Mouse (Mus musculus): ENCODE measurements around the gene Tspan17.

GRCm38 (mm10) chr13:54754169-54755080 is 34.8 kb upstream of the Tspan17 start:
- no peak for TF ChIP-seq ZC3H11A (IDR thresholded peaks at IDR 0.05; ENCODE audit: borderline replicate concordance, low read depth, low read length)
- TF ChIP-seq ZNF384 (IDR thresholded peaks at IDR 0.05; ENCODE audit: low read depth, low read length) = no peak
- TF ChIP-seq HCFC1 (IDR thresholded peaks at IDR 0.05; ENCODE audit: borderline replicate concordance, insufficient read depth, low read length) = no peak

Measured in ES-E14 (cell line).